Mouse (Mus musculus): Measurements from ENCODE around the gene Stk11ip.
A peak's percentile ranks its signal among the peaks of the same experiment; 100 is the strongest.

Stk11ip gene

DNA sequence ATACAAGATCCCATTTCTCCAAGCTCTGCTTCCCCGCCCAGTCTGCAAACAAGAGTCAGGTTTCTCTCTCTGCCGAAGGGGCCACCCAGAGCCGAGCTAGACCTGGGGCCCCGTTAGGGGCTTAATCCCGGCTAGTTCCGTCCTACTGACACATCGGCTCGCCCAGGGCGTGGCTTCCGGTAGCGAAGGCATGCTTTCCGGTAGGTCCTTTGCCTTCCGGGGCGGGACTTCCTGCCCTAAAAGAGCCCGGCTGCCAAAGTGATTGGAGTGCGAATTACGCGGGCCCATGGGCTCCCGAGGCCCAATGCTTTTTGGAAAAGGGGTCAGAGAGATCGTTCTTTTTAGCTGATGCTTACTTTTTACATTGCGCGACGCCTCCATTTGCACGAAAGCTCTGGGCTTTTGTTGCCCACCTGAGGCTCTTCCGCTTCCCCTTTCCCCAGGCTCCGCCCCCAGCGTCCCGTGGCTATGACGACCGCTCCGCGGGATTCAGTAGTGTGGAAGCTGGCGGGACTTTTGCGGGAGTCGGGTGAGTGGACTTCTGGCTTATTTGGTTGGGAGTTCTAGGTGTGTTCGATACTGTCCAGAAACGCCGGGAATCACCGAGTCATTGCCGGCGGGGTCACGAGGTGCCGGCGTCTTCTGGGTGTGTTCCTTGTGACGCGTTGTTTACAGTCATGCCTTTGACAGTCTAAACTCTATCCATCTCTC, at the start of gene Stk11ip:
Stk11ip (plus strand) TSS at position 209 of the 711 bp plus-strand sequence.
- DNase-seq, result peak; percentile 94

DNA sequence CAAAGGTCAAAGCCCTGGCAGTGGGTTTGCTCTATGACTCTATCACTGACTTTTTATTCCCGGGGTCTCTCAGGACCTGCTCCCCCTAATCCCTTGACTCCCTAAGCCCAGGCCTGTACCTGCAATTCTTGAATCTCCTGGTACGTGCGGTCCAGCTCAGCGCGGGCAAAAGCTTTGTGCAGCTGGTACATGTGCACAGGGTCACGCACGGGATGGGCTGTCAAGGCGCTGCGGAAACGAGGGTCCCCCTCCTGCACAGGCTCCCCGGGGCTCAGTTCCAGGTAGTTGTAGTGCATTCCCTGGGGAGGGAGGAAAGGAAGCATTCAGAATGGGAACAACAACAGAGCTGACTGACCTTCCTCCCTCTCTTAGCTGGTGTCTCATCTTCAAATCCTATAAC, 44.9 kb upstream of the Stk11ip start:
- no peak for DNase-seq

DNA sequence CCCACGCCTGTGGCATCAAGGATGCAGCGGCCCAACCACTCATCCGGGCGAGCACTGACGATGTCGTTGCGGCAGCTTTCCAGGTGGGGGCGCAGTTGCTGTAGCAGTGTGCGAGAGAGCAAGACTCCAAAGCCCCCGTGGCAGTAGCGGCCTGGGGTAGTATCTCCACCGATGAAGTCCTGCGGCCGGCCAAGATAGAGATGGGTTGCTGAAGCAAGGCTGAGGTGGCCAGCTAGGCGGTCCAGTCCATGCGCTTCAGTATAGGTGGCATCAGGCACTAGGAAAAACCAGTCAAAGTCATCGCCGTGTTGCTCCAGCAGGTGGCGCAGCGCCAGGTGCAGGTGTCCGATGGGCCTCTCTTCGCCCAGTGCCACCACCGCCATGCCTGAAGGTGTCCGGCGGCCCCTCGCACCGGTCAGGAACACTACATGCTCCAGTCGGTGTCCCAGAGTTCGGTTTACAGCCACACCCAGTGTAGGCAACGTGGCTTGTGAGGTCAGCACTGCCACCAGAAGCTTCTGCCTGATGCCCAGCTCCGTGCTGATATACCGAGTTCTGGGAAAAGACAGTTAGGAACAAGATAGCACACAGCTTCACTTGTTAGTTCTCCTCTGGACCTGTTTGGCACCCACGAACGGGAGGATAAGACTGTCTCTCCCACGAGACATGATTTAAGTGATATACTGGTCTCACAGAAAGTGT, 43.9 kb upstream of the Stk11ip start:
- DNase-seq, result peak; percentile 78

DNA sequence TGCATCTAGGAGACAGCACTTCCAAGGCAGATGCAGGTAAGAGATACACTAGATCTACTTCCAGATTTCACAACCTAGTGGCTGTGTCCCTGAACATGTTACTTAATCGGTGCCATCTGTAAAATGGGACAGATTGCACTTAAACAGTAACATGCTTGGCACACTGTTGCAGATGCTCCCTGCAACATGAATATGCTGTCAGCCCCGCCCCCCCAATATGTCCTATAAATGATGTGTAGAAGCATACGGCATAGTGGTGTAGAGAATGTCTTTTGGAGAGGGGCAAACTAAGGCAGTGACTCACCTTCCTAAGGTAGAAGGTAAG, 43.4 kb upstream of the Stk11ip start:
- peak; percentile 53 for DNase-seq

DNA sequence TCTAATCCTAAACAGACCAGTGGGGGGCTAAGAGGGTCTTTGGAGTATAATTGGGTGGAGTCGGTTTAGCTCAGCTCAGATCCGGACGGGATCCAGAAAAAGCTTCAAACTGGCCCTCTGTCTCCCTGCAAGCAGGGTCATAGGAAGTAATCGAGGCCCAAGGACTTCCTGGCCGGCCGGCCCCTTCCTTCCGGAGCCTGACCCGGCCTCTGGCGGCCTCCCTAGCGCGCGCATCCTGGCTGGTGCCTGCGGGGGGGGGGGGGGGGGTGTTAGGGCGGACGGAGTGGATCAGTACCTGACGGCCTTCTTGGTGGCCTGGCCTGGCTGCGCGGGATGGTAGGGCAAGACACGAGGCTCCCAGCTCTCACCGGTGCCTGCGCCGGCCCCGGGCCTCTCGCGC, 42.8 kb upstream of the Stk11ip start:
- DNase-seq, result no peak

DNA sequence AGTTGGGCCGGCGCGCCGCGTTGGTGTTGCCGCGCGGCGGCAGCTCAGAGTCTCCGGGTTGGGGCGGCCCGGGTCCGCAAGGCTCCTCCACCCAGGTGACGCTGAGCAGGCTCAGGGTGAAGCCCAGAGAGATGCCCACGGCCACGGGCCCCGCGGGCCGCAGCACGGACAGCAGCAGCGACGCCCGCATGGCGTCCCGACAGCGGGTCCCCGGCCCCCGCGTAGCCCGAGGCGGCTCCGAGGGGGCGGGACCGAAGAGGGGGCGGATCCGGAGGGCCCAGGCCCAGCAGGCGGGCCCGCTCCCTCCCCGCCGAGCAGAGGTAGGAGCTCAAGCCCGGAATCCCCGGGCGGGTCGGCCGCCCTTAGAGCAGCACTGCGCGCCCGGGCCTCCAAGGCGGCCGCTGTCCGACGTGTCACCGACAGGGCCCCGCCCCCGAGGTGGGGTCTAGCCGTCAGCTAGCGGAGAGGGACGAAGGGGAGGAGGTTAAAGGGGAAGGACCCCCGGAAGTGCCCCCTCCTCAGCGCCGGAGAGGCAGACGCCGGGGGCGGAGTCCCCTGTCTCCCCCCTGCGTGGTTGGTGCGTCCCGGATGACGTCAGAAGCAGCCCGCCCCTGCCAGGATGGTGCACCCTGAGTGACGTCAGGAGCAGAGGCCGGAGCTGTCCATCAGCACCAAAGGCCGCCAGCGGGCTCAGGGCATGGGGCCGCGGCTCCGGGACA, 42.3 kb upstream of the Stk11ip start, which contains the start of the genes Chpf and Tmem198:
Chpf (minus strand) TSS at position 392 of the 719 bp plus-strand sequence.
Tmem198 (plus strand) TSS at position 617 of the 719 bp plus-strand sequence.
- DNase-seq, result peak; percentile 97

DNA sequence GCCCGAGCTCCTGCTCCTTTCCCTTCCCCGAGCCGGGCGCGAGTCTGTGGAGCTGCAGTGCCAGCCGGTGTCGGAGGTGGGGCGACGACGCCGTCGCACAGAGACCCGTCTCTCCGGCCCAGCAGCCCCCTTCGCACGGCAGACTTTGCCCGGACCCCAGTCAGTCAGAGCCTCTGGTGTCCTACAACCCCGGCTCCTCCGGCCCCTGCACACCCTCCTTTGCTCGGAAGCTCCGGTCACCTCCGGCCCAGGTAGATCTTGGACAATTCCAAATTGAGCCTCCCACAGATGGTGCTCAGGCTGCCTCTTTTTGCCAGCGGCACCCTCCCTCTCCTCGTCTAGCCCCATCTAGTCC, 41.7 kb upstream of the Stk11ip start:
- no peak for DNase-seq

DNA sequence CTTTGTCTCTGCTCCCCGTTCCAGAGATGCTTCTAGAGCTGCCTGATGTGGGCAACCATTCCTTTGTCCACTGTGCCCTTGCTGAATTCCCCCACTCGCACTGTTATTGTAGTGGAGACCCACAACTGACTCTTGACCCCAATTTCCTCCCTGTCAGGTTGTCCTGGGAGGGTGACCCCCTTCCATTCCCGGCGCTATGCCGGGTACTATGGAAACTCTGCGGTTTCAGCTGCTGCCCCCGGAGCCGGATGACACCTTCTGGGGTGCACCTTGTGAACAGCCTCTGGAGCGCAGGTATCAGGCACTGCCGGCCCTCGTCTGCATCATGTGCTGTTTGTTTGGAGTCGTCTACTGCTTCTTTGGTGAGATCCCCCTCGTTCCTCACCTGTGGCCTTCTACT, 41.3 kb upstream of the Stk11ip start:
- no peak for DNase-seq

DNA sequence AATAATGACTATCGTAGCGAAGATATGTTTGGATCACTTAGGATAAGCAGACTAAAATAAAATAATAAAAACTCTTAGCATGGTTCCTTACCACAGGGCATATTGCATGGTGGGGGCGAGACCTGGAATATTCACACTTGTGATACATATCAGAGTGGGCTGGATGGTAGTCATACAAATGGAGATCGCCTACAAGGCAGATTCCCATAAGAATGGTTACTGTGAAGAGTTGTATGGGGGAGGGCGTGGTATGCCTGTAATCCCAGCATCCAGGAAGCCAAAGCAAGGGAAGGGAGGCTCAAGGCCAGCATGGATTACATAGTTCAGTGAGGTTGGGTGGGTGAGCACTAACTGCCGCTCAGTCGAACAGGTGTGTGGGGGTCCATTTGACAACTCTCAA, 40.6 kb upstream of the Stk11ip start:
- peak; percentile 61 for DNase-seq

DNA sequence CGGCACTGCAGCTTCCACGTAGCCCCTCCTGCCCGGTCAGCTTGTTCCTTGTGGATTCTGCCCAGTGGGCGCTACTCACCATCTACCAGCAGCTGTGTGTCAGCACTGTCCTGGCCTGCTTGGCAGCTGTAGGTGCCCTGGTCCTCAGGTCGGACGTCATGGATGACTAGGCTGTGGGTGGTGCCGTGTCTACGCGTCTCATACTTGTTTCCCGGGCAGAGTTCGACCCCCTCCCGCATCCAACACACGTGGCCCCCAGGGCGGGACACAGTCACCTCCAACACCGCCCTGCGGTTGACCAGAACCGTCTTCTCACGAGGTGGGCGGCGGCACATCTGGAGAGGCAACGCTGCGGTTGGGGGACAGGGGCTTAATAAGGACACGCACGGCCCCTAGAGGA, 34.8 kb upstream of the Stk11ip start:
- no peak for DNase-seq

DNA sequence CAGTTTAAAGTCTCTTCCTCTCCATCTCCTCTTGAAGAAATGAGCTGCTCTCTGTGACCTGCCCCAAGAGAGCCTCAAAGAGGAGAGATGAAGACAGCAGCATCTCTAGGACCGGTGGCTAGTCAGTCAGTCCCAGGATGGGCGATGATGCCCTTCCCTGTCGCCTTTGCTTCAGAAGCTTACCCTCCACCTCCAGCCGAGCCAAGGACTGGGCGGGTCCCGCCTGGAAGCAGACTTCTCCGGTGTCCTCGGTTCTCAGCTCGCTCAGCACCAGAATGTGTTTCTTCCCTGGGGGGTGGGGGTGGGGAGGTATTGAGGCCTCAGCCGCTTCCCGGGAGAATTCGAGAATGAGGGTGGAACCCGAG, 34.3 kb upstream of the Stk11ip start:
- no peak for DNase-seq

DNA sequence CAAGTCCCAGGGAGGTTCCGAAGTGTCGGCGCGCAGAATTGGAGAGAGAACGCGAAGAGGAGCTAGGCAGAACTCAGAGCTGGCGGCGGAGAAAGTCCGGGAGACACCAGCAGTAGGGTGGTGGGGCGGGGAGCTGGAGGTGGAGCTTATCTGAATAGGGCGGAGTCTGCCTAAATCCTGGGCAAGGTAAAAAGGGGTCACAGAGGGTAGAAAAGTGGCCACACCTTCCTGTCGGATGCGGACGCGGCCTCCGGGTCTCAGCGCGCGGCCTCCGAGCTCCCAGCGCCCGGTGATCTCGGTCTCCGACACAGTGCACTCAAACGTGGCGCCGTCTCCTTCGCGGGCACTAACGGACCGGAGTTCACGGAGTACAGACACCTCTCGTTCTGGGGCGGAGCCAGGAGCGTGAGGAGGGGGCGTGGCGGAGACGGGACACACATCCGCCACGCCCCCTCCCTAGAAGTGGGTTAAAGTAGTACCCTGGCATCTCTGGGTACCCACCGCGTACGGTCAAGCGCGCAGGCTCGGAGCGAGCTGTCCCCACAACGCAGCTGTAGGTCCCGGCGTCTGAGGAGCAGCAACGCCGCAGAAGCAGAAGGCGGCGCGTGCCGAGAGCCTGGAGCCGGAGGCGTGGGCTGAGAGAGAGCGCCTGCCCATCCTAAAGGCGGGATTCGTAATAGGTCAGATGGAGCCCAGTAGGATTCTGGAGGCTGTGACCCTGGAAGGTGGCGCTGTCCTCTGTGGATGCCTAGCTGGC, 33.7 kb upstream of the Stk11ip start:
- no peak for DNase-seq

DNA sequence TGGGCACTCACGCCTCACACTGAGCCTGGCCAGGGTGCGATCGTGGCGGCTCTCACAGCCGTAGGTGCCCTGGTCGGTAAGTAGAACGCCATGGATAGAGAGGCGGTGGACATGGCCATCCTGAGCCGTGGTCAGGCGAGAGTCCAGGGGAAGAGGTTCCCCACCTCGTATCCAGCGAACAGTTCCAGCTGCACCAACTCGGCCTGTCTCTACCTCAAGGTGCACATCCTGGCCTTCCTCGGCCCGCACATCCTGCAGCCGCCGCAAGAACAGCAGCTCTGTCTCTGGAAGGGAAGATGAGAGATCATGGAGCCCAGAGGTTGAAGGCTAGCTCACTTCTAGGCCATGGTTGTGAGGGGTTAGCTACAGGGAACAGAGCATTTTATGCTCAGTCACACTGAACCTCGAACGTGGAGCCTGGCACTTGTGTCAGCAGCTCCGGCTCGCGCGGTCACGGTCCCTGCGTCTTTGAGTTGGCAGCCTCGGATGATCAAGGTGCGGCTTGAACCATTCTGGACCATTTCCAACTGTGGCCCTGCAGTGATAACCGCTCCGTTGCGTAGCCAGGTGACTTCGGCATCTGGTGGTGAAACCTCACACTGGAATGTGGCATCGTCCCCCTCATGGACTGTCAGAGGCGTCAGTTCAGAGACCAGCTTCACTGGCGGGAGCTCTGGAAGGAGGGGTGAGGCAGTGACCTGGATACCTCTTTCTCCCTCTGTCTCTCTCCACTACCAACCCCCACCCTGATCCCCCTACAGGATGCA, 30.4 kb upstream of the Stk11ip start:
- no peak for DNase-seq

DNA sequence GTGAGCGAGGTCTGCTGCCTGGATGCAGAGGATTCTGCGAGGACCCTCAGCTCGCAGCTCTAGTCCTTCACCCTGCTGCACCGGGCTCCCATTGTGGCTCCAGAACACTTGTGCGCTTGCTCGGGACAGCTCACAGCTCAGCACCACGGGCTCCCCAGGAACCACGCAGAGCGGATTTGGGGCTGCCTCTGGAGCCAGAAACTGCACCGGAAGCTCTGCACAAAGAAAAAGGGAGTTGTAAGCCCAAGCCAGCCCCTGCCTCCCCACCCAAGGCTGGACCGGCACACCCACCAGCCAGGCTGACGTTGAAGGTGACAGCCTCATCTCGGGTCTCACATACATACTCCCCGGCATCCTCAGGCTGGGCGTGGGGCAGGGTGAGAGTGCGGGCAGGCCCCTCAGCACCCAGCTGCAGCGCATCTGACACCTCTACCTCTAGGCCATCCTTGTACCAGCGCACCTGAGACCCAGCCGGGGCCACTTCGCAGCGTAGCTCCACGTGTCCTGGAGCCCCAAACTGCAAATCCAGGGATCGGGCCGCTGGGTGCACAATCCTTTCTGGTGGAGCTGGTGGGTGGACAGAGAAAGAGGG, 28.7 kb upstream of the Stk11ip start:
- no peak for DNase-seq

DNA sequence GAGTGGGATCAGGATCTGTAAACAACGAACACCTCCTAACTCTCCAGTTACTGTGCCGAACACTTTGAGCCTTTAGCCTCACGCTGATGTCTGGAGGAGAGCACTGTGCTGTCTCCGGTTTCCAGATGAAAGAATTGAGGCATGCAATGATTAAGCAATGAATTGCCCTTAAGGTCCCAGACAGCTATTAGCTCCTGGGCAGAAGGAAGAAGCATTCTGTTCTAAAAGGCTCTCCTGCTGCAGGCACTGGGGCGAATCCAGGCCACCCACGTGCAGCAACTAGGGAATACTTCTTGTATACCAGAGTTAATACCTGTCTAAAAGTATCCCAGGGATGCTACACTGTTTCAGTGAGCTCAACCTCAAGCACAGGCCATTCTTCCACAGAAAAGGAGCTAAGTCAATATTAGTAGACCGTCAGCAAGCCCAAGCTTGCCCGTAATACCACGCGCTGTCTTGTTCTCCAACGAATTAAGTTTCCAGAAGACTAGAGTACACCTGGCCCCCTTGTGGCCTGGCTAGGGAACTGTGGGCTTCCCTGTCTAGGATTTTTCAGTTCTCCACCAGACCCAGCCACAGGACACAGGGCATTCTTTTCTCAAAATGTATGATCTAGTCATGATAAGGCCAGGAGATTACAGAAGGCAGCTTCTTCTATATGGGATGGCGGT, 26.3 kb upstream of the Stk11ip start:
- DNase-seq, result no peak

DNA sequence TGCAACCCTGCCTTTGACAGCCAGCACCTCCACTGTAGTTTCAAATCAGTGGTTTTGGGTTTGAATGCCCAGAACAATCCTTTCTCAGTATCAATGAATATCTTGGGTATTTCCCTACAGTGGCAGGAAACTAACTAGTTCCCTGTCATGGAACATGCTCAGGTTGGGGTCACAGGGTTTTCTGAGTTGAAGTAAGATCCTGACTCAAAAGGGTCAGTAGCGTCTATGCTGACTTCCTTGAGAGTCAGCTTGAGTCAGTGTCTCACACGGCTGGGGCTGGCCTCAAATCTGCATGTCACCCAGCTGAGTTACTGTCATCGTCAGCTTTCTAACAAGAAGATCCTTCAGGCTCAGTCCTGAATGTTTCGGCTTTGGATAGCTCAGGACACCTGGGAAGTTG, 22.4 kb upstream of the Stk11ip start:
- DNase-seq, result no peak

DNA sequence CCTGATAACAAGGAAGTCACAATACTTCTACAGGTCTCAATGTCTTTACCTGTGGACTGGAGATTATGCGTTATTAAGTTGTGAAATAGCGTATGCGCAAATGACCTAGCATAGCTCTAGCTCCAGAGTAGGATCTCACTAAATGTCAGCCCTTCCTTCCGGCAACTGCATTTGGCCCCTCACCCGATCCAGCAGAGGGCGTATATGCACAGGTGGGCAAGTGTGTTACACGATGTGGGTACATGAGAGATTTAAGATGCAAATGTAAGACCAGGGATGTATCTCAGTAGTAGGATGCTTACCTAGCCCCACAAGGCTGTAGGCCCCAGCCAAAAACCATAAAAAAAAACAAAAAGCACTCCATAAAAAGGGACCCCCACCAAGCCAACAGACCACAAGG, 21.9 kb upstream of the Stk11ip start:
- no peak for DNase-seq

DNA sequence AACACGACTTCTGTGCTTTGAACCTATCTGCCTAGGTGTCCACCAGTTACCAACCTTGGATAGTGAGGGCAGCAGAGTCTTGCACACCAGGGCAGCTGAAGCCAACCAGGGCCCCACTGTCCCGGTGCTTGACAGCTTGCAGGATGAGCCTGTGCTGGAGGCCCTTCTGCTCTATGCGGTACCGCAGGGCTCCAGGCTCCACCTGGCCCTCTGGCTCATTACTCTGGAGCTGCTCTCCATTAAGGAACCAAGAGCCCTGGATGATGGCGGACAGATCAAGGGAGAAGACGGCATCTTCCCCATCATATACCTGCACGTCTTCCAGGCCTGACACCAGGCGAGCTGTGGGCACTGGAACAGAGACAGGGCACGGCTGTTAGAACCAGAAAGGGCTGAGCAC, 19.4 kb upstream of the Stk11ip start:
- DNase-seq, result no peak

DNA sequence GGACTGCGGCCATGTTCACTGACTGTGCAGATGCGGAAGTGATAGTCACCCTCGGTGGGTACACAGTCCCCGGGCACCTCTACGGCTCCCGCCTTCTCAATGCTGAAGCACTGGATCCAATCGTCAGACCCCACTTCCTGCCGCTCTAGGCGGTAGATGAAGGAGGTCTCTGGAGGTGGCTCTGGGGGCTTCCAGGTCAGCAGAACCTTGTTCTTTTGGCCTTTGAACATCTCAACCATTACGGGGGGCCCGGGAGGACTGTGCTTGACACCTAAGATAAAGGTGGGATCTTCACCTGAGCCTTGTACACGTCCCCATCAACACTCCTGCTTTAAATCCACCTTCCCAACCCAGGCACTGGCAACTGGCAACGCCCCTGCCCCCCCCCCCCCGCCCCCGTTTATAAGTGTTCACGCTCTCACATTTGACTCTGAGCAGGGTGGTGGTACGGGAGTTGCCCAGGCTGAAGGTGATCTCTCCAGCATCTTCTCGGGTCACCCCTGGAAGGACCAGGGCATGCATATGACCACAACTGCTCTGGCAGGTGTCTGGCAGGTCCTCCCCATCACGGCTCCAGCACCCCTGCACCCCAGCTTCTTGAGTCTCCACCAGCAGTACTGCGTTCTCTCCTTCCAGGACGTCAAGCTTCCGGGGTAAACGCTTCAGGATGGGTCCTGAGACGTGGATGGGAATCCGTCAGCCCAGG, 18.2 kb upstream of the Stk11ip start:
- DNase-seq, result no peak

DNA sequence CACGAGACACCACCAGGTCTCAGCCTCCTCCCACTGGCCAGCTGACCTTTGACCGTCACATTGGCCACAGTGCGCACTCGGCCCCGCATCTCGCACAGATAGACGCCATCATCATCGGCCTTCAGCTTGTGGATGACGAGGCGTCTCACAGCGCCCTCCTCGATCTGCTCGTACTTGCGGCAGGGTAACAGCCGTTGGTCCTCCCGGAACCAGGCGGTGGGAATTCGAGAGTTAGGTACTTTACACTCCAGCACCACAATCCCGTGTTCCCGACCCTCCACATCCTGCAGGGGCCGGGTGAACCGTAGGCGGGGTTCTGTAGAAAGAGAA, 17.7 kb upstream of the Stk11ip start:
- DNase-seq, result no peak
